Mouse (Mus musculus) MEL (cell line): ENCODE data around the gene Ccdc12.

ENCODE experiments used
- BHLHE40 ChIP-seq: IDR thresholded peaks from 2 replicates; pipeline ENCODE4 v1.6.1; 2012; ENCODE audit warnings: low read depth, mild to moderate bottlenecking, inconsistent platforms, low read length, improper control_type of control experiment, borderline replicate concordance
- CTCF ChIP-seq, 3 experiments: IDR thresholded peaks in 2 of 3; conservative IDR thresholded peaks in 1 of 3; 2 replicates each; pipeline ENCODE4 v1.5.1; 2011 to 2012; ENCODE audit warnings: low read length in 3 of 3, low read depth in 2 of 3, mild to moderate bottlenecking in 2 of 3, improper control_type of control experiment in 1 of 3, inconsistent platforms in 1 of 3, mixed read lengths in 1 of 3, moderate library complexity in 1 of 3; ENCODE audit not compliant: control insufficient read depth in 1 of 3, insufficient read depth in 1 of 3, poor library complexity in 1 of 3, severe bottlenecking in 1 of 3
- EP300 ChIP-seq, 2 experiments: IDR thresholded peaks; 2 replicates each; pipeline ENCODE4 v1.6.1; 2011; ENCODE audit warnings: improper control_type of control experiment in 2 of 2, low read length in 2 of 2, low read depth in 1 of 2, mild to moderate bottlenecking in 1 of 2
- GATA1 ChIP-seq: IDR thresholded peaks from 2 replicates; pipeline ENCODE4 v1.6.1; 2011; ENCODE audit warnings: low read depth, low read length, improper control_type of control experiment
- JUND ChIP-seq: IDR thresholded peaks from 2 replicates; pipeline ENCODE4 v1.6.1; 2011; ENCODE audit warnings: low read depth, mild to moderate bottlenecking, improper control_type of control experiment, low read length
- MYC ChIP-seq: IDR thresholded peaks from 2 replicates; pipeline ENCODE4 v1.6.1; 2011; ENCODE audit warnings: low read depth, mild to moderate bottlenecking, low read length, improper control_type of control experiment, moderate library complexity
- POLR2A ChIP-seq, 2 experiments: IDR thresholded peaks; 2 replicates each; pipeline ENCODE4 v1.6.1; 2011 to 2012; ENCODE audit warnings: low read length in 2 of 2, mild to moderate bottlenecking in 2 of 2, control low read depth in 1 of 2, improper control_type of control experiment in 1 of 2, low read depth in 1 of 2, moderate library complexity in 1 of 2; ENCODE audit not compliant: control insufficient read depth in 1 of 2, insufficient read depth in 1 of 2, poor library complexity in 1 of 2
- USF1 ChIP-seq: IDR thresholded peaks from 2 replicates; pipeline ENCODE4 v1.6.1; 2014; ENCODE audit warnings: low read depth, mild to moderate bottlenecking, inconsistent platforms, low read length, improper control_type of control experiment, moderate library complexity
- ZMIZ1 ChIP-seq: IDR thresholded peaks from 2 replicates; pipeline ENCODE4 v1.6.1; 2012; ENCODE audit warnings: low read depth, mild to moderate bottlenecking, inconsistent platforms, low read length, improper control_type of control experiment, moderate library complexity

DNA sequence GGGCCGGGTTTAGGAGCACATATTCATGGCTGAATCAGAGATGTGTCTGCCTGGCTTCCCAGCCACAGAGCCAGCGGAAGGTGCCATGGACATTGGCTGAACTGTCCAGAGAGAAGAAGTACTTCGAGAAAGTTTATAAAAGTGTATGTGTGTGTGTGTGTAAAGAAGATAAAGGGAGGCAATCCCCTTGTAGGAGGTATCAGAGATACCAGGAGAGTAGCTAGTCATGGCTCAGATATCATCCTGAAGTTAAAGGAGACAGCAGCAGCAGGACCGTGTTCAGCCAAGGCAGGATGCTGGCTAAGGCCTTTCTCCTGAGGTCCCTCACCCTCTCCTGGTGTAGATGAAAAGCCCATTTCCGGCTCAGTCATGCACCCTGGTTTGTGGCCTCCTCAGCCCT lies 95.1 kb downstream of the Ccdc12 start:
- no peak for TF ChIP-seq JUND
- TF ChIP-seq POLR2A (IDR thresholded peaks at IDR 0.05; ENCODE audit: control insufficient read depth in 1 of 2, insufficient read depth in 1 of 2, low read depth in 1 of 2, low read length in 2 of 2, poor library complexity in 1 of 2): no peak
- no peak for TF ChIP-seq CTCF (IDR thresholded peaks at IDR 0.05 in 2 of 3, conservative IDR thresholded peaks at IDR 0.05 in 1 of 3; ENCODE audit: control insufficient read depth in 1 of 3, insufficient read depth in 1 of 3, low read depth in 2 of 3, low read length in 3 of 3, poor library complexity in 1 of 3, severe bottlenecking in 1 of 3)
- no peak for TF ChIP-seq ZMIZ1
- no peak for TF ChIP-seq GATA1
- TF ChIP-seq MYC: no peak
- TF ChIP-seq USF1: no peak
- TF ChIP-seq EP300 (IDR thresholded peaks at IDR 0.05; ENCODE audit: low read depth in 1 of 2, low read length in 2 of 2): no peak
- TF ChIP-seq BHLHE40: no peak
